Mouse (Mus musculus) myocyte (in vitro differentiated cells): ENCODE results near the gene Cyren. TPM values are rescaled to one million over a fixed set of nuclear protein-coding genes. Genes with fewer than 3 reads are reported as not detected.
A peak's percentile ranks its signal among the peaks of the same experiment; 100 is the strongest.

Source experiments
- H3K27me3 ChIP-seq: one replicate; pipeline ENCODE4 v1.6.1; 2011; ENCODE audit not compliant: control insufficient read depth, insufficient read depth, insufficient read length
- H3K36me3 ChIP-seq: one replicate; pipeline ENCODE4 v1.6.1; 2011; ENCODE audit not compliant: control insufficient read depth, insufficient read depth
- H3K4me2 ChIP-seq: one replicate; pipeline ENCODE4 v1.6.1; 2011; ENCODE audit warnings: low read depth, control low read depth
- H3K4me3 ChIP-seq: one replicate; pipeline ENCODE4 v1.5.1; 2011; ENCODE audit warnings: mild to moderate bottlenecking, control low read depth, moderate library complexity
- H3K79me2 ChIP-seq: one replicate; pipeline ENCODE4 v1.6.1; 2011; ENCODE audit not compliant: control insufficient read depth, insufficient read depth
- H3ac ChIP-seq: one replicate; pipeline ENCODE4 v1.6.1; 2011; ENCODE audit not compliant: control insufficient read depth, insufficient read length
- CEBPB ChIP-seq: IDR thresholded peaks from 2 replicates; pipeline ENCODE4 v1.6.1; 2011; ENCODE audit warnings: mild to moderate bottlenecking, moderate library complexity; ENCODE audit not compliant: poor library complexity, insufficient read depth, severe bottlenecking
- E2F4 ChIP-seq: IDR thresholded peaks from one replicate; pipeline ENCODE4 v1.6.1; 2011; ENCODE audit warnings: mild to moderate bottlenecking, control low read depth, moderate library complexity; ENCODE audit not compliant: insufficient read depth
- MAX ChIP-seq: IDR thresholded peaks from one replicate; pipeline ENCODE4 v1.6.1; 2011; ENCODE audit warnings: low read depth, mild to moderate bottlenecking, control low read depth
- MYOD1 ChIP-seq, 3 experiments: IDR thresholded peaks; one replicate each; pipeline ENCODE4 v1.6.1; 2011; ENCODE audit warnings: control low read depth in 2 of 3, low read depth in 2 of 3, mild to moderate bottlenecking in 2 of 3, moderate library complexity in 1 of 3; ENCODE audit not compliant: insufficient read length in 2 of 3, control insufficient read depth in 1 of 3
- MYOG ChIP-seq, 3 experiments: IDR thresholded peaks; one replicate each; pipeline ENCODE4 v1.6.1; 2011; ENCODE audit warnings: control low read depth in 2 of 3, low read depth in 2 of 3, mild to moderate bottlenecking in 2 of 3; ENCODE audit not compliant: insufficient read length in 2 of 3, control insufficient read depth in 1 of 3, insufficient read depth in 1 of 3
- POLR2A ChIP-seq: IDR thresholded peaks from one replicate; pipeline ENCODE4 v1.6.1; 2011; ENCODE audit warnings: low read depth, mild to moderate bottlenecking, control low read depth, moderate library complexity; ENCODE audit not compliant: insufficient read length
- POLR2AphosphoS2 ChIP-seq: IDR thresholded peaks from one replicate; pipeline ENCODE4 v1.6.1; 2011; ENCODE audit warnings: low read depth, control low read depth; ENCODE audit not compliant: insufficient read length
- REST ChIP-seq: IDR thresholded peaks from one replicate; pipeline ENCODE4 v1.6.1; 2011; ENCODE audit warnings: mild to moderate bottlenecking, control low read depth, moderate library complexity; ENCODE audit not compliant: insufficient read depth, insufficient read length
- SRF ChIP-seq: IDR thresholded peaks from one replicate; pipeline ENCODE4 v1.6.1; 2011; ENCODE audit warnings: low read depth; ENCODE audit not compliant: control insufficient read depth, insufficient read length
- TCF12 ChIP-seq: IDR thresholded peaks from one replicate; pipeline ENCODE4 v1.6.1; 2011; ENCODE audit warnings: mild to moderate bottlenecking, control low read depth; ENCODE audit not compliant: poor library complexity, insufficient read depth, severe bottlenecking
- TCF3 ChIP-seq: IDR thresholded peaks from one replicate; pipeline ENCODE4 v1.6.1; 2011; ENCODE audit warnings: low read depth, control low read depth; ENCODE audit not compliant: insufficient read length
- USF1 ChIP-seq: IDR thresholded peaks from one replicate; pipeline ENCODE4 v1.6.1; 2011; ENCODE audit warnings: low read depth, mild to moderate bottlenecking, control low read depth, moderate library complexity
- polyA plus RNA-seq: library from polyadenylated mRNA; unstranded; fragments of >200 nt; fragmentation: generic; extraction: Trizol; gene quantifications from one replicate; pipeline ENCODE4 v1.2.1, GENCODE M21; 2012; ENCODE audit warnings: missing spikeins

Gene Cyren
- polyA plus RNA-seq, result 8.0 TPM

GRCm38 (mm10) chr6:34877509-34878321, at the start of gene Cyren:
TSS of gene Cyren (minus strand) at chr6:34878060.
- TF ChIP-seq CEBPB (no peak), POLR2A (peak; percentile 86), SRF (no peak), TCF12 (no peak), E2F4 (no peak), MAX (no peak), TCF3 (no peak), USF1 (no peak), MYOD1 (IDR thresholded peaks at IDR 0.05; ENCODE audit: control insufficient read depth in 1 of 3, insufficient read length in 2 of 3, low read depth in 2 of 3) (peak in 2 of 3 experiments; percentile 36 to 50), MYOG (IDR thresholded peaks at IDR 0.05; ENCODE audit: control insufficient read depth in 1 of 3, insufficient read depth in 1 of 3, insufficient read length in 2 of 3, low read depth in 2 of 3) (peak; percentile 44 to 83 (median 60)), POLR2AphosphoS2 (peak; percentile 98), REST (no peak)
- H3K36me3 ChIP-seq, result peaks cover 7% of the 10 kb centered on the region
- peak within 1 kb of the TSS; percentile 87 for H3K4me2 ChIP-seq
- peak within 1 kb of the TSS; percentile 15 for H3ac ChIP-seq
- H3K4me3 ChIP-seq, result peak within 1 kb of the TSS; percentile 67
- peaks cover 15% of the 10 kb centered on the region for H3K79me2 ChIP-seq
- H3K27me3 ChIP-seq, result no peaks in the 10 kb centered on the region

- no peak for TF ChIP-seq USF1
- TF ChIP-seq MYOG (IDR thresholded peaks at IDR 0.05; ENCODE audit: control insufficient read depth in 1 of 3, insufficient read depth in 1 of 3, insufficient read length in 2 of 3, low read depth in 2 of 3), result no peak
- TF ChIP-seq REST, result no peak
- no peak for TF ChIP-seq POLR2AphosphoS2
- TF ChIP-seq SRF, result no peak
- no peak for TF ChIP-seq TCF12
- no peak for TF ChIP-seq MYOD1 (IDR thresholded peaks at IDR 0.05; ENCODE audit: control insufficient read depth in 1 of 3, insufficient read length in 2 of 3, low read depth in 2 of 3)
- TF ChIP-seq CEBPB, result no peak
- TF ChIP-seq MAX, result no peak
- TF ChIP-seq POLR2A, result no peak
- no peak for TF ChIP-seq TCF3
- TF ChIP-seq E2F4, result no peak
- no peaks in the 10 kb centered on the region for H3K27me3 ChIP-seq
- no peak overlapping the region for H3K4me3 ChIP-seq
- H3K79me2 ChIP-seq, result no peaks in the 10 kb centered on the region
- H3ac ChIP-seq, result no peak overlapping the region
- H3K36me3 ChIP-seq, result no peaks in the 10 kb centered on the region
- H3K4me2 ChIP-seq, result no peak overlapping the region
Observed at GRCm38 (mm10) chr6:34927594-34927993, 49.7 kb upstream of the Cyren start.

GRCm38 (mm10) chr6:34927156-34927555, 49.3 kb upstream of the Cyren start:
- Histone ChIP-seq H3ac (no peak overlapping the region), H3K27me3 (no peaks in the 10 kb centered on the region), H3K4me3 (no peak overlapping the region), H3K4me2 (no peak overlapping the region), H3K79me2 (no peaks in the 10 kb centered on the region), H3K36me3 (no peaks in the 10 kb centered on the region)
- no peak for TF ChIP-seq CEBPB
- TF ChIP-seq MYOD1 (IDR thresholded peaks at IDR 0.05; ENCODE audit: control insufficient read depth in 1 of 3, insufficient read length in 2 of 3, low read depth in 2 of 3), result no peak

GRCm38 (mm10) chr6:34921941-34922340, 44.1 kb upstream of the Cyren start:
- Histone ChIP-seq H3K79me2 (no peaks in the 10 kb centered on the region), H3K27me3 (no peaks in the 10 kb centered on the region), H3K36me3 (no peaks in the 10 kb centered on the region), H3ac (no peak overlapping the region), H3K4me3 (no peak overlapping the region), H3K4me2 (no peak overlapping the region)
- TF ChIP-seq POLR2A (no peak), MAX (no peak)

DNA sequence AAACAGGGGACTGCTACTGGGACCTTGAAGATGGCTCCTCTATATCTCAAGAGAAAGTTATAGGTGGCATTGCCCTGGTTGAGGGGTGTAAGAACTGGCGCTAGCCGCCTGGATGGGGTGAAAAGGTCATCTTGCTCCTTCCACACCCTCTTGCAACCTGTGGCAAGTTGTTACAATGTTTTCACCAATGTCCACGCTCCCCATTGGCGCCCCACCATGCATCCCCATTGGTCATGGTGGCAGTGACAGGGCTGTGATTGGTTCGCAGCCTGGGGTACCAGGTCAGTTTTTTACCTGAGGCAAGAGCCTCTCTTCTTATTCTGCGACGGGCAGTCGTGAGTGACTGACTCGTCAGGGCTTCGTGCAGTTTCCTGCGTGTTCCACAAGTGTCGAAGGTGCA, 42.8 kb upstream of the Cyren start:
- no peak for TF ChIP-seq E2F4
- no peak overlapping the region for H3K4me2 ChIP-seq

More for the DNA sequence above, 42.8 kb upstream of the Cyren start:
- no peak overlapping the region for H3K4me3 ChIP-seq
- H3K27me3 ChIP-seq, result no peaks in the 10 kb centered on the region
- no peaks in the 10 kb centered on the region for H3K79me2 ChIP-seq
- no peak overlapping the region for H3ac ChIP-seq
- no peaks in the 10 kb centered on the region for H3K36me3 ChIP-seq
